Mouse (Mus musculus) thymus, adult 2 months (tissue): ENCODE measurements at regions not wholly inside any gene's neighbourhood (a gene's known extent, or its start where the extent isn't known, plus 50 kb on each side); places are given as distances from the start of the nearest gene placed in this dataset.

Experiments used
- CTCF ChIP-seq: fragments of 200-500 bp; IDR thresholded peaks from 2 replicates; pipeline ENCODE4 v1.5.1; 2012; ENCODE audit warnings: mild to moderate bottlenecking, control low read depth, low read length, moderate library complexity, borderline replicate concordance; ENCODE audit not compliant: control insufficient read depth, poor library complexity, insufficient read depth; ENCODE audit errors: extremely low read depth
- POLR2A ChIP-seq: fragments of 200-500 bp; IDR thresholded peaks from 2 replicates; pipeline ENCODE4 v1.6.1; 2012; ENCODE audit warnings: mild to moderate bottlenecking, low read length, control low read depth, moderate library complexity; ENCODE audit not compliant: control insufficient read depth, poor library complexity, insufficient read depth; ENCODE audit errors: extremely low read depth

DNA sequence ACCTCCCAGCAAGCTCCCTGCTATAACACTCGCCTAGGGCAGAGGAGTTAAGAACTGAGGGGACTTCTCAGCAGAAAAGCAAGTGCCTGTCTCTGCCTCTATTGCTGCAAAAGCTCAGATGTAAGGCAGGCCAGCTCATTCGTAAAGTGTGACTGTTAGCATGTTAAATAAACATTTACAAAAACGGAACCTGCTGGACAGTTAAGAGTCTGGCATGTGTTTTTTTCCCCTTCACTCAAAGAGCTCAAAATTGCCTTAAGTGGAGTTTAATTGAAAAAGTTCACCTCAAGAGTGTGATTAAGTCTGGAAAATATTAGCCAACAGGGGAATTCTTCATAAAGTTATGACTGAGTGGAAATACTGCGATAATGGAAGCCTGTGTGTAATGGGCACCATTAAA is 167.0 kb upstream of the Hs3st3a1 start:
- TF ChIP-seq CTCF (no peak), POLR2A (no peak)
